Mouse (Mus musculus) embryo, embryonic 10 days (tissue): ENCODE results near the gene Vmn2r35.
"Not testable (repeated sequence)": the region's sequence is repeated elsewhere in the genome, so short reads cannot be mapped to it uniquely, and the experiment has no call there.

Experiments used
- DNase-seq: peaks from one replicate; pipeline ENCODE4 v3.0.0-alpha.2; 2015; ENCODE audit warnings: low spot score

The Vmn2r35 gene

DNA sequence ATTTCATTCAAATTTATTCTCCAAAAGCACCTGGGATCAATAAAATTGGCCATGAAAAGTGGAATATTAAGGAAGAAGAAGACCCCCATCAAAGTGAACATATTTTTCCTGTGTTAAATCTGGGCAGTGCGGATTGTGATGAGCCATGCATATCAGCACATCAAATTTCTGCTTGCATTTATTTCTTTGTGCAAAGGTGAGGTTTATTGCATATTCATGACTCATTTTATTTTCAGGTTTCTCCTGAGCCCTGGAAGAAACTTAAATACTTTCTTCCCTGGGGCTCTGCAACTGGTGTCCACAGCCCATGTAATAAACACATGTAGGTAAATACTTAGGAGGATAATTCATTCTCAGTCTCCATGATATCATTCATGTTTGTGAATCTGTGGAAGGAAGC lies at the start of gene Vmn2r35:
TSS of gene Vmn2r35 (minus strand) at position 101 of the 400 bp plus-strand sequence.
- not testable (repeated sequence) for DNase-seq

DNA sequence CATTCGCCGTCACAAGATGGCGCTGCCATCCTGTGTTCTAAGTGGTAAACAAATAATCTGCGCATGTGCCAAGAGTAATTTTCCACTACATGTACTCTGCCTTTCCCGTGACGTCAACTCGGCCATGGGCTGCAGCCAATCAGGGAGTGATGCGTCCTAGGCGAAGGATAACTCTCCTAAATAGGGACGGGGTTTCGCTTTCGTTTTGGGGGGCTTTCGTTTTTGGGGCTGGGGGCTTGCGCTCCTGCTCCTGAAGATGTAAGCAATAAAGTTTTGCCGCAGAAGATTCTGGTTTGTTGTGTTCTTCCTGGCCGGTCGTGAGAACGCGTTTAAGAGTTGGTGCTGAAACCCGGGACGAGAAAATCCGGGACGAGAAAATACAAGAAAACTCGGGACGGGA lies 25.5 kb downstream of the Vmn2r35 start:
- not testable (repeated sequence) for DNase-seq
